Mouse (Mus musculus): ENCODE results near the gene Zfp646.
"Not testable (repeated sequence)": the region's sequence is repeated elsewhere in the genome, so short reads cannot be mapped to it uniquely, and the experiment has no call there.

Gene Zfp646

DNA sequence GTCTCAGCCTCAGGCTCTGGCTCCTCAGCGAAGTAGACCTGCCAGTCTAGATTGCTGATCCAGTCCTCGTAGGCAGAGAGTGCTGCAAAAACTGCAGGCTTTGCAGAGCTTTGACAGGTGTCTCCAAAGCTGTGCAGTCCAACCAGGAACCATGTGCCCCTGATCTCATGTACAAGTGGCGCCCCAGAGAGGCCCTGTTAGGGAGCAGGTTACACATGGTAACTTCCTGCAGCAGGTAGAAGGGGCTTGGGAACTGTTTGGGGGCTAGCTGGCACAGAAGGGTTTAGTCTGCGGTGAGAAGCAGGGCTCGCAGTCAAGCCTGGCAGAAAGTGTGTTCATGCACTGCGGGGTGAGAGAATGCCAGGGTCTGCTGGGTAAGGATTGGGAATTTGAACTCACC, 10.5 kb downstream of the Zfp646 start:
- no peak for DNase-seq

DNA sequence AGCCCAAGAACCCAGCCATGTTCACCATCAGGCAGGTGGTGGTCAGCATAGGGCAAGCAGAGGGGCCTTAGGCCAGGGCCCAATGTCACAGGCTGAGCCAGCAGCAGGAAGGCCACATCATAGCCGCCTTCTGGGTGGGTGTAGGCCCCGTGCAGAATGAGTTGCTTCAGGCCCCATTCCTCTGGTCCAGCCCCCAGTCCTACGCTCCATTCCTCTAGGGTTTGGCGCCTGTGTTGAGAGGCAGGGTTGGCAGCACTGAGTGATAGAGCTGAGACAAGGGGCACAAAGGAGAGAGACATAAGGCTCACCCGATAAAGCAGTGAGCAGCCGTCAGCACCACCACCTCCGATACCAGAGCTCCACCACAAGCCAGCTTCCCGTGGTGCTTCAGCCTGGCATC, 11.2 kb downstream of the Zfp646 start:
- DNase-seq, result no peak

DNA sequence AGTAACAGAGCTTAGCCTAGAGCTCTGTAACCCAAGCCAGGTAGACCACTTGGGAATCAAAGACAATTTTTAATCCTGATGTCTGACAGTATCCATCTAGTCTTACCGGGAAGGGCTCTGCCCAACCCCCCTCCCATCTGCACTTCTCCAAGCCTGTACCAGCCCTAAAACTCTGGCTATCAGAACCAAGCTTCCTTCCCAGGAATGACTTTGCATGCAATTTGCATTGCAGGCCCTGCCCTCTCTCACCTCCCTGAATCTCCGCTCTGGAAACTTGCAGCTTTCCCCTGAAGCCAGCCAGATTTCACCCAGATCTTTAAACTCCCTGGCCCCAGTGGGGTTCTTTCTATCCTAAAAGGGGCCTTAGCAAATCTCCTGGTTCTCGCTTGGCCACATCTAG, 11.8 kb downstream of the Zfp646 start:
- DNase-seq, result no peak

DNA sequence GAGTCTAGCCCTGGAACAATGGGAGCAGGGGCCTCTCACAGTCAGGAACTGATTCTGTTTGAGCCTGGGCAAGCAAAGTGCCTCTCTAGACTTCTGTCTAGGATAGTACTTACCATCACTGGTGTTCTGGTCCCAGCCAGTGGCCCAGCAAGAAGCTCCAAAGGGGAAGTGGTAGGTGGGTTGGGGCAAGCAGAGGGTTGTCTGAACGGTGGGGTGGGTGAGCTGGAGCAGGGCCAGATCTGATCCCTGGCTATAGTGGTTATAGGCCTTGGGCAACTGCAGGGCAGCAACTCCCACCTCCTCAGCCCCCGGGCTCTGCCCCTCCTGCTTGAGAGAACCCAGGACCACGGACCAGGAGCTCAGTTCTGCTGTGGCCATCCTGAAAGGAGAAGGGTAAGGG, 12.8 kb downstream of the Zfp646 start:
- no peak for DNase-seq

DNA sequence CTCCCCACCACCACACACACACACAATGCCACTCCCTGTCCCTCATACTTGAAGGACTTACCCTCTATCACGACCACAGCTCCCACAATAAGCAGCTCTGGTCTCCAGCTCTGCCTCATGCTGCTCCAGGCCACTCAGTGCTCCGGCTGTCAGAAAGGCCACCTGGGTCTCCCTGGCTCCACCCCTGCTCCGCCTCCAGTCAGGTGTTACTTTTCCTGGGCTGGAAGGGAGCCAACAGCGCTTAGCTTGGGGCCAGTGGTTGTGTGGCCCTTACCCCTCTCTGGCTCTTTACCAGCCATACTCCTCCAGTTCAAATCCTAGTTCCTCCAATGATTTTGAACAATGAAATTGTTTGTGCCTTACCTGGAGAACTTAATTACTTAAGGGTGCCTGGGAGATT, 14.8 kb downstream of the Zfp646 start, which contains the start of gene Prss53:
Gene Prss53 (minus strand): TSS at position 173 of the 400 bp plus-strand sequence.
- DNase-seq, result peak; percentile 42

DNA sequence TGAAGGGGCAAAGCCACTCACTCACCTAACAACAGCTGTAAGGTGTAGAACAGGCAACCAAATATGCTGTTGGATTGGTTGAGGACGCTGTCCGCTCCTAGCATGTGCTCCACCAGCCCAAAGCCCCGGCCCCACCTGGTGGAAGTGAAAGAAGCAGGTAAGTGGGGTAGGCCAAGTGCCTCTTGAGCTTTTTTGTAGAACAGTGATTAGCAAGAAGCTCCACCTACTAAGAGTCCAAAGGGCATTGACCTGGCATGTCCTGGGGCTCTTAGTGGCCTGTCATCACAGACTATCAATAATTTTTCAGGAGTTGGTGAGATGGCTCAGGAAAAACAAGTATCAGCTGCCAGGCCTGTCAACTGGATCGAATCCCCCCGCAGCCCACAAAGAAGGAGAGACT, 18.5 kb downstream of the Zfp646 start:
- DNase-seq, result peak; percentile 30

DNA sequence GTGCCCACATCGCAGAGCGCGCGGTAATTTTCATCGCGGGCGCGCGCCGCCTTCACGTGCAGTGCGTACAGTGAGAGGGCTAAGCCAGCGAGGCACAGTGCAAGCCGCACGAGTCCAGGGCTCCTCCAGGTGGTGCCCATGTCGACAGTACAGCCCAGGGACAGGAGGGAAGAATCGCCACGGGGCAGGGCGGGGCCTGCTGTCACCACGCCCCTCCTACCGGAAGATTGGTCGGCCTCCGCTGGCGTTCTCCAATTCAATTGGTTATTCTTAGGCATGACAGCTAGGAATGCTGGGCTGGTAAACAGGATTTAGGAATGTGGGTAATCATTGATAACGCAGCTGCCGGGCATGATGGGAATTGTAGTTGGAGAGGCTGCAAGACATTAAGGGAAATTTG, 19.4 kb downstream of the Zfp646 start, which contains the start of the genes Gm21974 and Vkorc1:
Gene Gm21974 (minus strand): TSS at position 13 of the 400 bp plus-strand sequence.
Gene Vkorc1 (minus strand): TSS at position 176 of the 400 bp plus-strand sequence.
- DNase-seq, result peak; percentile 98

DNA sequence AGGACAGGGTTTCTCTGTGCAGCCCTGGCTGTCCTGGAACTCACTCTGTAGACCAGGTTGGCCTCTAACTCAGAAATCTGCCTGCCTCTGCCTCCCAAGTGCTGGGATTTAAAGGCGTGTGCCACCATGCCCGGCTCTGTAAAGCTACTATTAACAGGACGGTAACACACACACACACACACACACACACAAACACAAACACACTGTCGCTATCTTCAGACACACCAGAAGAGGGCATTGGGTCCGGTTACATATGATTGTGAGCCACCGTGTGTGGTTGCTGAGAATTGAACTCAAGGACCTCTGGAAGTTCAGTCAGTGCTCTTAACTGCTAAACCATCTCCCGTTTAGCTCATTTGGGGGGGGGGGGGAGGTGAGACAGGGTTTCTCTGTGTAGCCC, 19.9 kb downstream of the Zfp646 start:
- DNase-seq, result not testable (repeated sequence)

DNA sequence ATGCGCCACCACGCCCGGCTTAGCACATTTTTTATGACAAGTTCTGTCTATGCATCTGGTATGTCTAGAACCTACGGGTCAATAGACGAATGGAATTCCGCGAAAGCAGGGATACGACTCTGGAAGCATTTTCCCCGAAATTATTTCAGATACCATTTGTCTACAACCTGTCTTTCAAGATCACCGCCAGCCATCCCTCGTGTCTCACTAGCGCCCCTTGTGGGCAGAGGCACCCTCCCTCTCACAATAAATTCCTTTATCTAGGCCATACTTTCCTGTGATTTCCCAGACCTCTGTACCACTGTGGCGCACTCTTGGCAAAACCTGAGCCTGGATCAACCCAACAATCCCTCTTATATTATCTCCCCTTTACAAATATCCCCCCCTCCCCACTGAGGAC, 20.4 kb downstream of the Zfp646 start:
- peak; percentile 78 for DNase-seq

DNA sequence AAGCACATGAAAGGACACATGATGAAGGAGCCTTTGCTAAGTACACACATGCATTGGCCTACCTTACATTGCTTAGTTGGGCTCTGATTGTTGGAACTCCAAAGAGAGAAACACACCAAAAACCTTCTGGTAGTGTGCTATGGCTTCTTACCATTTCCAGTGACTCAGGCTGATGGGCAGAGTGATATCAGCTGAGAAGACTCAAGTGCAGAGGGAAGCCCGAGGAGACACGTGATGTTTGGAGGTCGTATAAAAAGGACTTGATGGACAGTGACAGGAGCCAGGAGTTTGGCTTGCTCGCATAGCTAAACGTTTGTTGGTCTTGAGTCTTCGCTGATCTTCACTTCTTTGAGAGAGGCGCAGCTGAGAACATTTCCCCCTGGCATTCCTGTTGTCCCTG, 21.5 kb downstream of the Zfp646 start:
- no peak for DNase-seq

DNA sequence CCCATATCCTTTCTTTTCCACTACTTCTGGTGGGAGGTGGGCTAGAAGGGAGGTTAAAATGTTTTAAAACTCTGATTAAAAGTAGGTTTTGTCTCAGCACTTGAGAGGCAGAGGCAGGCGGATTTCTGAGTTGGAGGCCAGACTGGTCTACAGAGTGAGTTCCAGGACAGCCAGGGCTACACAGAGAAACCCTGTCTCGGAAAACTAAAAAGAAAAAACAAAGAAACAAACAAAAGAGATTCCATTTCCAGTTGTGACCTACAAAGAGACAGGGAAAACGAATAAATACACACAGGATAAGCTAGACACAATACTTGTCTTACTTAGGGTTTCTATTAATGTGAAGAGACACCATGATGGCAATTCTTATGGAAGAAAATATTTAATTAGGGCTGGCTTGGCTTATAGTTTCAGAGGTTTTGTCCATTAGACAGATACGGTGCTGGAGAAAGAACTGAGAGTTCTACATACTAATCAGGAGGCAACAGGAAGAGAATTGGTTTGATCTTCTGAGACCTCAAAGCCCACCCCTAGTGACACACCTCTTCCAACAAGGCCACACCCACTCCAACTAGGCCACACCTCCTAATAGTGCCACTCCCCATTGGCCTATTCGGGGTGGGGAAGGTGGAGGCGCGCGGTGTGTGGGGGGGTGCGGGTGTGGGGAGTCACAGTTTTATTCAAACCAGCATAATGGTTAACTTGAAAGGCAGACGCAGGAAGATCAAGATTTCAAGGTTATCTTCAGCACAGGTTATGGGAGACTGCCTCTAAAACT, 22.3 kb downstream of the Zfp646 start:
- DNase-seq, result peak; percentile 36

DNA sequence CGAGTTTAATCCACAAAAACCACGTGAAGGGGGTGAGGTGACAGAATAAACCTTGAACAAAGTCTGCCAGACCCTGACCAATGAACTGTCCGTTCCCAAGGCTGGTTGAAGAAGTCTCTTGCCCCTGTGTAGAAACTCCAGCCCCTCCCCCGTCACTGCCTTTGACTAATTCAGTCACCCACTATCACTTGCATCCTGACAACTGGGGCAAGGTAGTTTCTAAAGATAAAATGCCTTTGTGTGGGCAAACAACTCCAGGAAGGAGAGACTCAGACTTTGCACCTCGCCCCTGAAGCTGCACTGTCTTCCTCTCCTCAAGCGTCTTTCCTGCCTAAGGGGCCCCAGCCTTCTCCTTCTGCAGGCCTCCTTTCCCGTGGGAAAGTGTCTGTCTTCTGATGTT, 24.0 kb downstream of the Zfp646 start:
- no peak for DNase-seq

DNA sequence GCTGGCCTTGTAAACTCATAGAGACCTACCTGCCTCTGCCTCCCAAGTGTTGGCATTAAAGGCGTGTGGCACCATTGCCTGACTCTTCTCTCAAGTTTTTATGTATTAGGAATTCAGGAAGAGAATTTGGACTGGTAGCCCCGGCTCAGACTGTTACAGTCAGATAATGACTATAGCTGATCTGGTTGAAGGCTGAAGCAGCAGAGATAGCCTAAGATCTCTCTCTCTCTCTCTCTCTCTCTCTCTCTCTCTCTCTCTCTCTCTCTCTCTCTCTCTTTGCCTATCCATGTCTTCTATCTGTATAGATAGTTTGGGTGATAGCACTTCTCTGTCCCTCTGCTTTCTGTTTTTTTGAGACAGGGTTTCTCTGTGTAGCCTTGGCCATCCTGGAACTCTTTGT, 25.8 kb downstream of the Zfp646 start:
- DNase-seq, result no peak

DNA sequence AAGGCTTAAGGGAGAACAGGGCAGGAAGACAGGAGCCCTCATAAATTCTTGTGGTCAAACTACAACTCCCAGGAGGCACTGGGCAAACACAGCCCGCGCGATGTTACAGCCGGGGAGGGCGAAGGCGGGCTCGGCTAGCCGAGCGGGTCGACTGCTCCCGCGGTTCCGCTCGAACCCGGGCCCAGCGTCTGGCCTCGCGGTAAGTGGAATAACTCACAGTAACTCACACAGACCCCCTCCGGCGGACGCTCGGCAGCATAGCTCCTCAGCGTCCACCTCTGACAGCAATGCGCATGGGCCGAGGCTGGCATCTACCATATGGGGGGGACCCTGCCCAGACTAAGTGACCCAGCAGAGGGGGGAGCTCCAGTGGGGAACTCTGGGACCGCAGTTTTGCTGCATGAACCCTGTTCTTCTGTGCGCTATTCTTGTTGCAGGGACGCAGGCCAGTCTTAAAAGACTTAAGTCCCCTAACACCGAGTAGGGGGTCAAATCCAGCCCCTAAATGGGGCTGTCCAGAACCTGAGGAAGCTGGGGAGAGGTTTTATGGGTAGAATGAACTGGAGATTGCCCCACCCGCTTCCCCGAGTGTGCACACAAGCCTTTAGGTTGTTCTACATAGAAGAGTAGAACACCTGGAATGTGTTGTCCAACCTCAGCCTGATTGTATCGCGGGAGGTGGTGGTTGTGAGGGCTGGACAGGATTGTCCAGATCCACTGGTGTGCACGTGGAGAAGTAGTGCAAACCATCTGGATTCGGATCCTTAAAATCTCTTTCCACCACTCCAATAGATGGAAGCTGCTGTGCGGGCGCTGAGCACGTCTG, 28.2 kb downstream of the Zfp646 start, which contains the start of gene Bckdk:
Gene Bckdk (plus strand): TSS at position 112 of the 826 bp plus-strand sequence.
- DNase-seq, result peak; percentile 90

DNA sequence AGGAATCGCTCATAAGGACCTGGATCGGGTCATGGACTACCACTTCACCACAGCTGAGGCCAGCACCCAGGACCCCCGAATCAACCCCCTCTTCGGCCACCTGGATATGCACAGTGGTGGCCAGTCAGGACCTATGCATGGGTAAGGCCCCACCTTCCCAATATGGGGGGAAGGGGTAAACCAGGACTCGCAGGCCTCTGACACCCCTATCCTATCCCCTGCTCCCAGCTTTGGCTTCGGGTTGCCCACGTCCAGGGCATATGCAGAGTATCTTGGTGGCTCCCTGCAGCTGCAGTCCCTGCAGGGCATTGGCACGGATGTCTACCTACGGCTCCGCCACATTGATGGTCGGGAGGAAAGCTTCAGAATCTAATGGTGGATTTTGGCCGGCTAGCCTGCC, 31.9 kb downstream of the Zfp646 start:
- no peak for DNase-seq

DNA sequence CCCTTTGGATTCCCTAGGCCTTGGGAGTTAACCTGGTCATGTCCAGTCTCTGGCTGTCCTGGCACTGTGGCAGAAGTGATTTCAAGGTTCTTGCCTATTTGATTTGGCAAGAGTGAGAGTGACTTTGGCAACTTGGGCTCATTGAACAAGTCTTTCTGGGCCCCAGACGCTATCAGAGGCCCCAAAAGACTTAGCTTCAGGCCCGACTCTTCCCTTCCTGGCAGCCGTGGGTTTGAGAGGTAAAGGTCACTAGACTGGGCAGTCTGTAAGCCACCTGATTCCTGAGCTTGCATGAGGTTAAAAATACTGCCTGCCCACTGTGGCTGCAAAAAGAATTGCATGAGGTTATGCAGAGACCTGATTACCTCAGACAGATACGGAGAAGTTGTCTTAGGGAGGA, 32.6 kb downstream of the Zfp646 start:
- DNase-seq, result no peak

DNA sequence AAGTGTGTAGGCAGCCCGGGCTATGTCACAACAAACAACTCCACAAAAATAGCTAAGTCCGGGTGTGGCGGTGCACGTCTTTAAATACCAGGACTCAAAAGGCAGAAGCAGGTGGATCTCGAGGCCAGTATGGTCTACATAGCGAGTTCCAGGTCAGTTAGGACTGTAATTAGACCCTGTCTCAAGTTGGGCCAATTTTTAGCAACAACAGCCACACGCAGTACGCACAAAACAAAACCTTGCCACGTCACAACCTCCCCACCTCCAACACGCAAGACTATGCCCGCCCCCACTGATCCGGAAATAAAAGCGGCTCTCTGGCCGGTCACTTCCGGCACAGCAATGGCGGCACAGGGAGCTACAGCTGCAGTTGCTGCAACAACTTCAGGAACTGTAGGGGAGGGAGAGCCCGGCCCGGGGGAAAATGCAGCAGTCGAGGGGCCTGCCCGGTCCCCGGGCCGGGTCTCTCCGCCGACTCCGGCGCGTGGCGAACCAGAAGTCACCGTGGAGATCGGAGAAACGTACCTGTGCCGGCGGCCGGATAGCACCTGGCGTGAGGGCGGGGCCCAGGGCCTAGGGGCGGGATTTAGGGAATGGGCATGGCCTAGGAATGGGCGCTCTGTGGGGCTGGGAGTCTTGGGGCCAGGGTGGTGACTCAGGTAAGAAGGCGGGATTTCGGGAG, 36.3 kb downstream of the Zfp646 start, which contains the start of gene Kat8:
Gene Kat8 (plus strand): TSS at position 327 of the 682 bp plus-strand sequence.
- DNase-seq, result peak; percentile 95

DNA sequence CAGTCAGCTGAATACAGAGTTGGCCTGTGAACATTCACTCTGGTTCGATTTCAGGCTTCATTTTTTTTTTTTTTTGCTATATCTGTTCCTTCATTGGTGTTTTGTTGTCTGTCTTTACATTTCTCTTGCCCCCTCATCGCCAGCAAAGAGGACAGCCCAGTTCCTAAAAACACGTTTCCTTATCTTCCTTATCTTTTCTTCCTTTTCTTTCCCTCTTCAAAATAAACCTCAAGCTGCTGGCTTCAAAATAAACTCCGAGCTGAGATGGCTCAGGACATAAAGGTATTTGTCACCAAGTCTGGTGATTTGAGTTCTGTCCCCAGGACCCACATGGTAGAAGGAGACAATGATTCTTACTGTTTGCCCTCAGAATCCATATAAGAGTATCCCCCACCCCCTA, 36.9 kb downstream of the Zfp646 start:
- no peak for DNase-seq

DNA sequence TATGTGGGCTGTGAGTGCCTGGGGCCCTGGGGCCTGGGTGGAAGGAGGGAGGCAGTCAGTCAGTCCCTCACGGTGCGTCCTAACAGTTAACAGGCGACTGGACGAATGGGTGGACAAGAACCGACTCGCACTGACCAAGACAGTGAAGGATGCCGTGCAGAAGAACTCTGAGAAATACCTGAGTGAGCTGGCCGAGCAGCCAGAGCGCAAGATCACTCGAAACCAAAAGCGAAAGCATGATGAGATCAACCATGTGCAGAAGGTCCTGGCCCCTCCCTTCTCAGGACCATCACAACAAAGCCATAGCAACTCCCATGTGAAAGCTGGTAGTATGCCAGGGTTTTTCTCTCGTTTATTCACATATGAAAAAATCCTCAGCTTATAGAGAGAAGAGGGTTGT, 39.3 kb downstream of the Zfp646 start:
- DNase-seq, result no peak

DNA sequence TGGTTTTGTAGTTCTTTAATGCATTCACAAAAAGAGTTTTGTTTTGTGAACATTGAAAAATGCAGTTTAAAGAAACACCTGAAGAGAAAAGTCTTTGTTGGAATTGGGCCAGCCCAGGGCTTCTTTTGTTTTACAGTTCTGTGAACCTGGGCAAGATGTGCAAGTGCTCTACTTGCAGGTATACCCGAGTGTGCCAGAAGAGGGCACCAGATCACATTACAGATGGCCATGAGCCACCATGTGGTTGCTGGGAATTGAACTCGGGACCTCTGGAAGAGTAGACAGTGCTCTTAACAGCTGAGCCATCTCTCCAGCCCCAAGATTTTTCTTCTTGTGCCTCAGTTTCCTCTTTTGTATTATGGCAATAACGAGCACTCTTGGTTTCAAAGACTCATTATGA, 42.2 kb downstream of the Zfp646 start:
- DNase-seq, result peak; percentile 61

DNA sequence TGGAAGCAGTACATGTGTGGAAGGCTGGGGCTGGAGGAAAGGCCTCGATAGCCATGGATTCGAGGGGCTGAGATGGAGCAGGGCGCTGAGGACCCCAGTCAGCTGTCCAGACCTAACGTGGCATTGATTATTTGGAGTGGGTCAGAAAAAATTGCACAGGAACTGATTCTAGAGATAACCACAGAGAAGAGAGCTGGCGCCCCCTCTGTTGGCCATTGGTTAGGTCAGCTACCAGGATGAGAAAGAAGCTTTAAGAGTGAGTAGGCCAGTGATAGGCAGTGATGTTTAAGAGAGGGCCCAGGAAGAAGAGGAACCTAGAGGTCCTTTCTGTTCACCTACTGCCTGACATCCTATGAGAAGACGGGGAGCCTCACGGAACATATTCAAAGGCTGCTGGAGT, 43.3 kb downstream of the Zfp646 start:
- DNase-seq, result no peak

DNA sequence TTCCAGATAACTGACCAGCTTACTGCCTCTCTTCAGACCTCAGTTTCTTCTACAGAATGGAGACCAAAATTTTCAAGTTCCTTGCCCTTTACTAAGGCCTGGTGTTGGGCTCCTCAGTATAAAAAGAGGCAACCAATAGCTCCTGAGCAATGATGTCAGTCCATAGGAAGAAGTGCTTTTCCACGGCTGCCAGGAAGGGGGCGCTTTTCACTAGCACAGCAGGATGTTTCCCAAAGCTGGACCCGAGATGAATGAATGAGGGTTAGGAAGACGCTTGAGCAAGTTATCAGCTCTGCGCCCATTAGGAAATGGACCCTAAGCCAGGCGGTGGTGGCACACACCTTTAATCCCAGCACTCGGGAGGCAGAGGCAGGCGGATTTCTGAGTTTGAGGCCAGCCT, 45.5 kb downstream of the Zfp646 start:
- DNase-seq, result peak; percentile 57
